In the genomic region with DNA sequence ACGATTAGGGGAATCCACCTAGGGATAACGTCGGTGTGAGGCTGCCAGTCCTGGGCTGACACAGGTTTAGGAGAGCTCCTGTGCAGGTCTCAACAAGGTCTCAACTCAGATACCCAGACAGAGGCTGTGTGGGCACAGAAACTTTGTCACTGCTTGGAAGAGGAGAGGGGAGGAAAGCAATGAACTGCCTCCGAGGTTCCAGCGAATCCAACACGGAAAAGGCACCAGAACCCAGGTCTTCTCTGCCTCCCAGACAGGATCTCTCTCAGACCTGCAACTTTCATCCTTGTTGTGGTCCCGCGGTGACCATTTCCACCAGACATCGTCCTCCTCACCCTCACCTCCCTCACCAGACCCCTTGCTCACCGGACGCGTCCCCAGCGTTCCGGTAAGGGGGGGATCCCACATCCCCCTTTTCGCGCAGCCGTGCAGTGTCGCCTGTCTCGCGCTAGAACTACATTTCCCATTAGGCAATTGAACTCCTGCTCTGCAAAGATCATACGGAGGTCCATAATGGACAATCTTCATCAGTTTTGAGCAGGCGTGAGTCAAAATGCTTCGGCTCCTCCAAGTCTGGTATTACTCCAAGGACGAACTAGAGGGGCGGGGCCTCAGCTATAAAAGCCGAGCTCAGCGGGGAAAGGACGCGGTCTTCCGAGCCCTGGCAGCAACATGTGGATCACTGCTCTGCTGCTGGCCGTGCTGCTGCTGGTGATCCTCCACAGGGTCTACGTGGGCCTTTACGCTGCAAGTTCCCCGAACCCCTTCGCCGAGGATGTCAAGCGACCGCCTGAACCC, we compare ENCODE assay signal across 8 mouse cellular contexts. TPM values are rescaled to one million over a fixed set of nuclear protein-coding genes. Genes with fewer than 3 reads are reported as not detected.
DNase-seq lines count a peak whose midpoint lies in the region; ATAC-seq and TF ChIP-seq lines count a peak whose summit lies in the region.

A gene (minus strand): TSS at position 458 of the 798 bp plus-strand sequence.
A gene (plus strand): TSS at position 520 of the 798 bp plus-strand sequence.

- no peaks in the 10 kb centered on the region for H3K9me3 ChIP-seq in hindbrain, embryonic 13.5 days

- in situ Hi-C loops in Patski (cut with MboI; ENCODE audit: low pct_unique_long_range_greater_than_20kb) = no loop called here

- peaks cover 4% of the 10 kb centered on the region; the same call in 1 of the 2 replicates for H3K36me3 ChIP-seq in hindbrain, embryonic 13.5 days

- peaks cover 19% of the 10 kb centered on the region for H3K4me1 ChIP-seq in hindbrain, embryonic 13.5 days (replicated peaks)

- H3K4me2 ChIP-seq in hindbrain, embryonic 13.5 days = peak within 1 kb of the TSS; percentile 80

- no peaks in the 10 kb centered on the region for H3K27me3 ChIP-seq in Patski
- H3K27me3 ChIP-seq in hindbrain, embryonic 13.5 days = no peaks in the 10 kb centered on the region

- WGBS in hindbrain, embryonic 13.5 days = 3% methylated on average over 38 of the region's 38 CpGs

- DNase-seq in Patski (ENCODE audit: low read depth, low spot score) = peak; percentile 89
- DNase-seq in cerebellum, postnatal 14 days = peak; percentile 82 to 88
- peak; percentile 76 to 87 for DNase-seq in frontal cortex, postnatal 14 days (ENCODE audit: low spot score in 2 of 2)
- DNase-seq in layer of hippocampus, postnatal 25 days (ENCODE audit: extremely low spot score in 1 of 2, low spot score in 1 of 2) = peak; percentile 73 to 75
- peak; percentile 98 for DNase-seq in lung, postnatal 25 days (ENCODE audit: low spot score)
- peak; percentile 96 for DNase-seq in retina, embryonic 14.5 days (ENCODE audit: low spot score)
- peak; percentile 85 for DNase-seq in thymus, postnatal 4 days

- TF ChIP-seq CTCF in Patski (IDR thresholded peaks at IDR 0.05) = no peak

- peak within 1 kb of the TSS; percentile 62 for H3K27ac ChIP-seq in hindbrain, embryonic 13.5 days

- CTCF ChIA-PET in Patski (lab: Charles Lee) = interaction anchor here (1.6 to 2.7 kb wide), 3 partner anchors 10 to 38 kb away, joined by 3 to 9 read pairs (median 5); no protein-coding TSS in a partner anchor

- H3K4me3 ChIP-seq in hindbrain, embryonic 13.5 days = peak within 1 kb of the TSS; percentile 65

- peak within 1 kb of the TSS; percentile 82 for H3K9ac ChIP-seq in hindbrain, embryonic 13.5 days

- peak; percentile 78 for ATAC-seq in Patski
- ATAC-seq in hindbrain, embryonic 13.5 days (ENCODE audit: low FRiP score) = peak; percentile 95

- POLR2A ChIA-PET in Patski (lab: Charles Lee) = interaction anchor here (2.0 kb wide), 2 partner anchors 10 to 18 kb away, joined by 5 to 8 read pairs; no protein-coding TSS in a partner anchor

RNA-seq across cellular contexts. Expression of the first gene that starts in this region (rescaled TPM):
- polyA plus RNA-seq in Patski (2021) = 22.4 TPM
- polyA plus RNA-seq in hindbrain, embryonic 13.5 days (2015; fragmentation: Nextera tagmentation; extraction: Ambion mirVana) = 15.3 and 15.5 TPM in 2 replicates
- 10 to 100 TPM; 22.0 to 23.4 TPM for total RNA-seq in layer of hippocampus, postnatal 25 days (2021)

RNA-seq across cellular contexts. Expression of the second gene that starts in this region (rescaled TPM):
- polyA plus RNA-seq in Patski (2021) = 86.5 TPM
- polyA plus RNA-seq in hindbrain, embryonic 13.5 days (2015; fragmentation: Nextera tagmentation; extraction: Ambion mirVana) = 4.8 and 5.9 TPM in 2 replicates
- 10 to 100 TPM; 57.8 to 58.7 TPM for total RNA-seq in layer of hippocampus, postnatal 25 days (2021)

Comparison
In these comparisons a context has a peak if more than half of its experiments do, and no peak if none do; other contexts are left out.
1. Peak in every context shown above with its lines: DNase-seq, ATAC-seq, H3K4me3 ChIP-seq and H3K27ac ChIP-seq.
2. RNA of the second gene that starts in this region (polyA plus RNA-seq): 86.5 TPM in Patski (single experiment); 4.8 to 5.9 TPM in hindbrain, embryonic 13.5 days; every median in the first group is over 10 times any median in the second.